ENCODE assay signal across 13 mouse cellular contexts in genomic region chr17:25257804-25258261, GRCm38 (mm10). TPM values are rescaled to one million over a fixed set of nuclear protein-coding genes. Genes with fewer than 3 reads are reported as not detected.
DNase-seq lines count a peak whose midpoint lies in the region; TF ChIP-seq lines count a peak whose summit lies in the region.
"Had no signal": no experiment of that assay in that cellular context is flagged by ENCODE, and none has a peak within 500 bp of the region (broad histone marks: within the 10 kb centered on the region; RNA-seq: fewer than 3 reads in every experiment).

No protein-coding gene starts in this region.

- no peaks in the 10 kb centered on the region for H3K4me1 ChIP-seq in kidney, adult 2 months (ENCODE audit: control insufficient read depth, insufficient read depth, low read length)

- no peak overlapping the region; the same call in 1 of the 2 replicates for H3K27ac ChIP-seq in kidney, adult 2 months (ENCODE audit: insufficient read depth, low read depth, low read length)
- H3K27ac ChIP-seq: hindbrain, embryonic 12.5 days; liver, embryonic 14.5 days; midbrain, embryonic 12.5 days had no signal

- TF ChIP-seq POLR2A in kidney, adult 2 months (IDR thresholded peaks at IDR 0.05; ENCODE audit: low read depth, low read length), result no peak

- no peaks in the 10 kb centered on the region; the same call in 1 of the 2 replicates for H3K36me3 ChIP-seq in kidney, adult 2 months (ENCODE audit: control insufficient read depth, insufficient read depth, low read length)

- H3K27me3 ChIP-seq in kidney, adult 2 months (replicated peaks; ENCODE audit: control insufficient read depth, insufficient read depth, low read length), result no peaks in the 10 kb centered on the region

- no peak for TF ChIP-seq CTCF in kidney, adult 2 months (conservative IDR thresholded peaks at IDR 0.05; ENCODE audit: insufficient read depth, insufficient read length, low read depth, low read length)

- WGBS in kidney, adult 2 months, result 50% methylated on average over 6 of the region's 6 CpGs

- H3K4me3 ChIP-seq in kidney, adult 2 months (ENCODE audit: insufficient read depth, low read depth, low read length), result no peak overlapping the region
- H3K4me3 ChIP-seq: hindbrain, embryonic 12.5 days; midbrain, embryonic 12.5 days had no signal

- peak; percentile 38 for DNase-seq in kidney, postnatal 14 days
- DNase-seq in kidney, adult 2 months, result no peak
- DNase-seq in 3T3-L1 (ENCODE audit: low read depth, low spot score), result peak; percentile 62
- peak; percentile 57 for DNase-seq in Muller cell, postnatal 12 days (ENCODE audit: inconsistent ontology term)
- DNase-seq in natural killer cell, adult 2 months (ENCODE audit: low spot score in 2 of 2), result peak; percentile 56 to 62
- no peak for DNase-seq in testis, postnatal 14 days (ENCODE audit: low spot score)
- no peak for DNase-seq in urinary bladder, postnatal 10 days (ENCODE audit: low spot score)
- no peak for DNase-seq in frontal cortex, postnatal 10 days (ENCODE audit: low spot score in 2 of 2)
- DNase-seq: heart, adult 18-20 months; kidney, postnatal 10 days had no signal

RNA-seq across cellular contexts. Expression of gene Baiap3, which starts 1.7 kb away (rescaled TPM):
- 5.6 and 6.9 TPM in 2 replicates for polyA plus RNA-seq in kidney, adult 2 months (2012; rRNA removed)

RNA-seq across cellular contexts. Expression of gene Ube2i, which starts 16.6 kb away (rescaled TPM):
- polyA plus RNA-seq in kidney, adult 2 months (2012; rRNA removed), result 110 and 128 TPM in 2 replicates

RNA-seq across cellular contexts. Expression of gene Tsr3, which starts 17.9 kb away (rescaled TPM):
- 20.0 and 21.6 TPM in 2 replicates for polyA plus RNA-seq in kidney, adult 2 months (2012; rRNA removed)

RNA-seq across cellular contexts. Expression of gene Gnptg, which starts 17.9 kb away (rescaled TPM):
- 121 and 123 TPM in 2 replicates for polyA plus RNA-seq in kidney, adult 2 months (2012; rRNA removed)

RNA-seq across cellular contexts. Expression of gene Prss34, which starts 40.4 kb away (rescaled TPM):
- not detected in 2 replicates for polyA plus RNA-seq in kidney, adult 2 months (2012; rRNA removed)
- polyA plus RNA-seq: hindbrain, embryonic 12.5 days; midbrain, embryonic 12.5 days had no signal

Comparison
In these comparisons a context has a peak if more than half of its experiments do, and no peak if none do; other contexts are left out.
1. DNase-seq: peak in kidney, postnatal 14 days (single experiment), 3T3-L1 (single experiment), Muller cell, postnatal 12 days (single experiment) and natural killer cell, adult 2 months (2 of 2); none in kidney, adult 2 months (single experiment), testis, postnatal 14 days (single experiment), urinary bladder, postnatal 10 days (single experiment) and frontal cortex, postnatal 10 days (0 of 2).